Mouse (Mus musculus): ENCODE results near the gene Psmd7. TPM values are rescaled to one million over a fixed set of nuclear protein-coding genes. Genes with fewer than 3 reads are reported as not detected.

The Psmd7 gene
- polyA plus RNA-seq, 1 experiment from 2014 or later: 240 TPM

GRCm38 (mm10) chr8:107603026-107603425 lies 14.8 kb upstream of the Psmd7 start:
- 5% methylated on average over 7 of the region's 7 CpGs for WGBS
- no peak for ATAC-seq (replicated peaks)
- Histone ChIP-seq H3K36me3 (replicated peaks) (no peaks in the 10 kb centered on the region), H3K9me3 (no peaks in the 10 kb centered on the region), H3K9ac (no peak overlapping the region), H3K27me3 (replicated peaks) (no peaks in the 10 kb centered on the region), H3K4me1 (peaks cover 14% of the 10 kb centered on the region), H3K4me2 (no peak overlapping the region), H3K4me3 (no peak overlapping the region), H3K27ac (no peak overlapping the region)

- H3K27me3 ChIP-seq (replicated peaks): no peaks in the 10 kb centered on the region
- no peaks in the 10 kb centered on the region for H3K36me3 ChIP-seq (replicated peaks)
- WGBS: 84% methylated on average over 9 of the region's 9 CpGs
- no peak overlapping the region for H3K4me2 ChIP-seq
- H3K4me3 ChIP-seq: no peak overlapping the region
- no peak overlapping the region for H3K27ac ChIP-seq
- no peaks in the 10 kb centered on the region for H3K9me3 ChIP-seq
- peaks cover 13% of the 10 kb centered on the region for H3K4me1 ChIP-seq
- H3K9ac ChIP-seq: no peak overlapping the region
- ATAC-seq (replicated peaks): no peak
Observed at GRCm38 (mm10) chr8:107599691-107600090, 11.4 kb upstream of the Psmd7 start.

GRCm38 (mm10) chr8:107597731-107598130 lies 9.5 kb upstream of the Psmd7 start:
- H3K9me3 ChIP-seq: no peaks in the 10 kb centered on the region
- no peak for ATAC-seq (replicated peaks)
- no peaks in the 10 kb centered on the region for H3K4me1 ChIP-seq
- no peaks in the 10 kb centered on the region for H3K27me3 ChIP-seq (replicated peaks)
- H3K9ac ChIP-seq: no peak overlapping the region
- no peak overlapping the region for H3K4me3 ChIP-seq
- H3K36me3 ChIP-seq (replicated peaks): no peaks in the 10 kb centered on the region
- no peak overlapping the region for H3K27ac ChIP-seq
- no peak overlapping the region for H3K4me2 ChIP-seq
- WGBS: 73% methylated on average over 1 of the region's 1 CpGs

- no peak for ATAC-seq (replicated peaks)
- Histone ChIP-seq H3K4me3 (no peak overlapping the region), H3K4me1 (no peaks in the 10 kb centered on the region), H3K27ac (no peak overlapping the region), H3K27me3 (replicated peaks) (no peaks in the 10 kb centered on the region), H3K9ac (no peak overlapping the region), H3K4me2 (no peak overlapping the region), H3K36me3 (replicated peaks) (no peaks in the 10 kb centered on the region), H3K9me3 (no peaks in the 10 kb centered on the region)
- 75% methylated on average over 6 of the region's 6 CpGs for WGBS
Observed at GRCm38 (mm10) chr8:107594817-107595216, 6.6 kb upstream of the Psmd7 start.

GRCm38 (mm10) chr8:107593967-107594729 lies 5.9 kb upstream of the Psmd7 start:
- no peak overlapping the region for H3K9ac ChIP-seq
- no peaks in the 10 kb centered on the region for H3K9me3 ChIP-seq
- H3K36me3 ChIP-seq (replicated peaks): no peaks in the 10 kb centered on the region
- H3K4me2 ChIP-seq: no peak overlapping the region
- H3K4me1 ChIP-seq: no peaks in the 10 kb centered on the region
- no peak overlapping the region for H3K4me3 ChIP-seq
- H3K27ac ChIP-seq: no peak overlapping the region
- 83% methylated on average over 6 of the region's 6 CpGs for WGBS
- no peak for ATAC-seq (replicated peaks)
- H3K27me3 ChIP-seq (replicated peaks): no peaks in the 10 kb centered on the region

- WGBS: 1% methylated on average over 17 of the region's 17 CpGs
- peak overlapping the region; percentile 70 for H3K4me3 ChIP-seq
- peaks cover 19% of the 10 kb centered on the region for H3K36me3 ChIP-seq (replicated peaks)
- no peaks in the 10 kb centered on the region for H3K27me3 ChIP-seq (replicated peaks)
- peak overlapping the region; percentile 66 for H3K9ac ChIP-seq
- ATAC-seq (replicated peaks): peak; percentile 14; the same call in 1 of the 2 replicates
- no peaks in the 10 kb centered on the region for H3K9me3 ChIP-seq
- H3K4me2 ChIP-seq: peak overlapping the region; percentile 93
- peaks cover 16% of the 10 kb centered on the region for H3K4me1 ChIP-seq
- peak overlapping the region; percentile 87 for H3K27ac ChIP-seq
Observed at GRCm38 (mm10) chr8:107587429-107587994, 752 bp downstream of the Psmd7 start.

- WGBS: 94% methylated on average over 11 of the region's 11 CpGs
- Histone ChIP-seq H3K27ac (no peak overlapping the region), H3K9me3 (no peaks in the 10 kb centered on the region), H3K36me3 (replicated peaks) (peaks cover 59% of the 10 kb centered on the region), H3K4me3 (no peak overlapping the region), H3K4me1 (peaks cover 12% of the 10 kb centered on the region), H3K4me2 (no peak overlapping the region), H3K9ac (no peak overlapping the region), H3K27me3 (replicated peaks) (no peaks in the 10 kb centered on the region)
- ATAC-seq (replicated peaks): no peak
Observed at GRCm38 (mm10) chr8:107582136-107582535, 6.1 kb downstream of the Psmd7 start.

GRCm38 (mm10) chr8:107581536-107581935 lies 6.7 kb downstream of the Psmd7 start:
- 97% methylated on average over 4 of the region's 4 CpGs for WGBS
- peaks cover 8% of the 10 kb centered on the region for H3K4me1 ChIP-seq
- H3K4me2 ChIP-seq: no peak overlapping the region
- ATAC-seq (replicated peaks): no peak
- H3K36me3 ChIP-seq (replicated peaks): peaks cover 59% of the 10 kb centered on the region
- H3K9ac ChIP-seq: no peak overlapping the region
- H3K4me3 ChIP-seq: no peak overlapping the region
- no peak overlapping the region for H3K27ac ChIP-seq
- no peaks in the 10 kb centered on the region for H3K27me3 ChIP-seq (replicated peaks)
- H3K9me3 ChIP-seq: no peaks in the 10 kb centered on the region

GRCm38 (mm10) chr8:107580879-107581278 lies 7.4 kb downstream of the Psmd7 start:
- Histone ChIP-seq H3K9ac (no peak overlapping the region), H3K27ac (no peak overlapping the region), H3K4me1 (peaks cover 6% of the 10 kb centered on the region; the same call in 1 of the 2 replicates), H3K27me3 (replicated peaks) (no peaks in the 10 kb centered on the region), H3K4me2 (no peak overlapping the region), H3K9me3 (no peaks in the 10 kb centered on the region), H3K36me3 (replicated peaks) (peaks cover 59% of the 10 kb centered on the region), H3K4me3 (no peak overlapping the region)
- WGBS: 97% methylated on average over 13 of the region's 13 CpGs
- no peak for ATAC-seq (replicated peaks)

GRCm38 (mm10) chr8:107578541-107578940 lies 9.7 kb downstream of the Psmd7 start:
- Histone ChIP-seq H3K4me1 (peaks cover 4% of the 10 kb centered on the region; the same call in 1 of the 2 replicates), H3K4me2 (no peak overlapping the region), H3K4me3 (no peak overlapping the region), H3K9ac (no peak overlapping the region), H3K27me3 (replicated peaks) (no peaks in the 10 kb centered on the region), H3K9me3 (no peaks in the 10 kb centered on the region), H3K27ac (no peak overlapping the region), H3K36me3 (replicated peaks) (peaks cover 46% of the 10 kb centered on the region)
- no peak for ATAC-seq (replicated peaks)
- WGBS: 90% methylated on average over 8 of the region's 8 CpGs

- Histone ChIP-seq H3K9ac (no peak overlapping the region), H3K9me3 (no peaks in the 10 kb centered on the region), H3K4me3 (no peak overlapping the region), H3K36me3 (replicated peaks) (peaks cover 46% of the 10 kb centered on the region), H3K27ac (no peak overlapping the region), H3K4me1 (peaks cover 4% of the 10 kb centered on the region; the same call in 1 of the 2 replicates), H3K27me3 (replicated peaks) (no peaks in the 10 kb centered on the region), H3K4me2 (no peak overlapping the region)
- 87% methylated on average over 8 of the region's 8 CpGs for WGBS
- no peak for ATAC-seq (replicated peaks)
Observed at GRCm38 (mm10) chr8:107578132-107578531, 10.1 kb downstream of the Psmd7 start.

- 91% methylated on average over 4 of the region's 4 CpGs for WGBS
- Histone ChIP-seq H3K4me2 (no peak overlapping the region), H3K4me1 (peaks cover 4% of the 10 kb centered on the region; the same call in 1 of the 2 replicates), H3K36me3 (replicated peaks) (peaks cover 41% of the 10 kb centered on the region), H3K9me3 (no peaks in the 10 kb centered on the region), H3K27ac (no peak overlapping the region), H3K4me3 (no peak overlapping the region), H3K9ac (no peak overlapping the region), H3K27me3 (replicated peaks) (no peaks in the 10 kb centered on the region)
- no peak for ATAC-seq (replicated peaks)
Observed at GRCm38 (mm10) chr8:107577640-107578039, 10.6 kb downstream of the Psmd7 start.

All from midbrain, embryonic 15.5 days (tissue).